Mouse (Mus musculus) right cerebral cortex, postnatal 10 days (tissue): ENCODE measurements around the gene Phf13.

Source experiments
- DNase-seq, 2 experiments: peaks; one replicate each; pipeline ENCODE4 v3.0.0; 2021; ENCODE audit warnings: low spot score in 2 of 2

Gene Phf13

DNA sequence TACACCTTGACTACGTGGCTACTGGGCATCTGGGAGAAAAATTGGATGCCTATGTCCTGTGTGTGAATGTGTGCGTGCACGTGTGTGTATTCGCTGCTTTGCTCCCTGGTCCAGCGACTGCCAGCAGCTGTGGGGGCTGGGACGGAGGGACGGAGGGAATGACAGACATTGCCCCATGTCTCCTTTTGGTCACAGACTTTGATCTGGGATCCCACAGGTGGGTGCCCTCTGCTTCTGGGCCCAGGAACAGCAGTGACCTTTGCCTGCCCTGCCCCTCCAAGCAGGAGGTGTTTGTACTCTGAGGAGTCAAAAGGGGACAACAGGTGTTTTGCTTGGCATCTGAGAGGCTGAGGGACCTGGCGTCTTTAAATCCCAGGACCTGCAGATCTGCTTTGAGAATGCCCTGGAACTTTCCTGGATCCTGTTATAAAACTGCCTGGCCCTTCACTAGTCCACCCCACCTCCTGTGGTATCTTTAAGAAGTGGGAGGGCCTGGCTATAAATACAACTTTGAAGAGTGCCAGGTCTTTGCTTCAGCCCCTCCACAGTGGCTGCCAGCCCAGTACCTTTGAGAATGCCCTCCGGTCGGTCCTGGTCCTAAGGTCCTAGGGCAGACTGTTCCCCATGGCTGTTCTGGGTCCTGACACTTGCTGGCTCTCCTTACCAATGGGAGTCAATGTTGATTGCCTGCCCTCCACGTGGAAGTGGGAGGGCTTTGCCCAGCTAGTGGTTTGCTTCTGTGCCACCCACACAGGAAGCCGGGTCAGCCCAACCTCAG is 17.2 kb upstream of the Phf13 start:
- no peak for DNase-seq

- DNase-seq, result no peak
These were observed 16.1 kb upstream of the Phf13 start for GRCm38 (mm10) chr4:152012109-152012508.

- DNase-seq, result no peak
These were observed 15.2 kb upstream of the Phf13 start for GRCm38 (mm10) chr4:152011171-152011760.

- no peak for DNase-seq
These were observed 14.7 kb upstream of the Phf13 start for GRCm38 (mm10) chr4:152010707-152011134.

GRCm38 (mm10) chr4:152010091-152010706 is 14.1 kb upstream of the Phf13 start:
- DNase-seq, result no peak

DNA sequence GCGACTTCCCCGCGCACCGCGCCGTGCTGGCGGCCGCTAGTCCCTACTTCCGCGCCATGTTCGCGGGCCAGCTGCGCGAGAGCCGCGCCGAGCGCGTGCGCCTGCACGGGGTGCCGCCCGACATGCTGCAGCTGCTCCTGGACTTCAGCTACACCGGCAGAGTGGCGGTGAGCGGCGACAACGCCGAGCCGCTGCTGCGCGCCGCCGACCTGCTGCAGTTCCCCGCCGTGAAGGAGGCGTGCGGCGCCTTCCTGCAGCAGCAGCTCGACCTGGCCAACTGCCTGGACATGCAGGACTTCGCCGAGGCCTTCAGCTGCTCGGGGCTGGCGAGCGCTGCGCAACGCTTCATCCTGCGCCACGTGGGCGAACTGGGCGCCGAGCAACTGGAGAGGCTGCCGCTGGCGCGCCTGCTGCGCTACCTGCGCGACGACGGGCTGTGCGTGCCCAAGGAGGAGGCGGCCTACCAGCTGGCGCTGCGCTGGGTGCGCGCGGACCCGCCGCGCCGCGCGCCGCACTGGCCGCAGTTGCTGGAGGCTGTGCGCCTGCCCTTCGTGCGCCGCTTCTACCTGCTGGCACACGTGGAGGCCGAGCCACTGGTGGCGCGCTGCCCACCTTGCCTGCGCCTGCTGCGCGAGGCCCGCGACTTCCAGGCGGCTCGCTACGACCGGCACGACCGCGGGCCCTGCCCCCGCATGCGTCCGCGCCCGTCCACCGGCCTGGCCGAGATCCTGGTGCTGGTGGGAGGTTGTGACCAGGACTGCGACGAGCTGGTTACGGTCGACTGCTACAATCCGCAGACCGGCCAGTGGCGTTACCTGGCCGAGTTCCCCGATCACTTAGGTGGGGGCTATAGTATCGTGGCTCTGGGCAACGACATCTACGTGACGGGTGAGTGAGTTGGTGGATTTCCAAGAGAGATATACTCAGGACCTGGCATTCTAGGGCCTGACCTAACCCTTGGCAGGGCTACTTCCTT is 13.3 kb upstream of the Phf13 start:
- DNase-seq, result peak; percentile 84 to 87

DNA sequence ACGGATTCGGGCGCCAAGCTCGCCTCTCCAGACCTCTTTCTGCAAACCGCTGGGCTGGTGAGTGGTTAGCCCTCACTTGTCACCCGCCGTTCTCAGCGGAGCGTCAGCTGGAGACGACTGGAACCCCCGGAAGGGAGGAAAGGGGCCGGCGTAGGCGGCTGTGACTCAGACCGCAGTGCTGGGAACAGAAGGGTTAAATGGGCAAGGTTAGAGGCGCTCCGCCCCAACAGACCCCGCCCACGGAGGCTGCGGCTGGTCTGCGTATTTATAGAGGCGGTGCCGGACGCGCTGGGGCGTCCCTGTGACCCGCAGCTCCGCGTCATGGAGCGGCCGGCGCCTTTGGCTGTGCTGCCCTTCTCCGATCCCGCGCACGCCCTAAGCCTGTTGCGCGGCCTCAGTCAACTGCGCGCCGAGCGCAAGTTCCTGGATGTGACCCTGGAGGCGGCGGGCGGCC is 12.6 kb upstream of the Phf13 start, which contains the start of gene Klhl21:
Gene Klhl21, plus strand, starts transcription at position 182 of the 454 bp plus-strand sequence.
- DNase-seq, result peak; percentile 95

GRCm38 (mm10) chr4:152008148-152008500 is 12.1 kb upstream of the Phf13 start:
- no peak for DNase-seq

DNA sequence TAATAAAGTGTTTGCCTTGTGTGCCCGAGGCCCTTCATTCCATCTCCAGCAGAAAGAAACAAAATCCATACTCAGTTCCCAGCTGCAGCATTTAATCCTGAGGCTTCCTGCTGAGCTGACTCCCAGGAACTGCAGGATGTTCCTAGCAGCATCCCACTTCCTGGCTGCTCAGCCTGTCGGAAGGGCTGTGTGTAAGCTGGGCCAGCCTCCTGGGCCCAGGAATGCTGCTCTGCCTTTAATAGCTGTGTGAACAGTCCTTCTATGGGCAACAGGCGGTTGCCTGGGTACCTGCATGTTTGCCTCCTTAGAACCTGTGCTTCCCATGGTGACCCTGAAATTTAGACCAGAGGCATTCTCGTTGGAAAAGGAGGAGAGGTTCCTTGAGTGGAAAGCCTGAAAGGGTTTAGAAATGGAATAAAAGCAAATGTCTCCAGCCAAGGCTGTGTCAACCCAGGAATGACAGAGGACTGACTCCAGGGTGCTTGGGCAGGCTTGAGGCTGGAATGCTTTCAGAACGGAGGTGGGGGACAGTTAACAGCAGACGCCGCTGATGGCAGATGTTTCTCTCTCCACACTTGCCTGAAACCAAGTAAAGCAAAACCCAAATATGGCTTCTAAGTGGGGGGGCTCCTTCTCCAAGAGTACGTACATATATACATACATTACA is 11.6 kb upstream of the Phf13 start:
- no peak for DNase-seq

DNA sequence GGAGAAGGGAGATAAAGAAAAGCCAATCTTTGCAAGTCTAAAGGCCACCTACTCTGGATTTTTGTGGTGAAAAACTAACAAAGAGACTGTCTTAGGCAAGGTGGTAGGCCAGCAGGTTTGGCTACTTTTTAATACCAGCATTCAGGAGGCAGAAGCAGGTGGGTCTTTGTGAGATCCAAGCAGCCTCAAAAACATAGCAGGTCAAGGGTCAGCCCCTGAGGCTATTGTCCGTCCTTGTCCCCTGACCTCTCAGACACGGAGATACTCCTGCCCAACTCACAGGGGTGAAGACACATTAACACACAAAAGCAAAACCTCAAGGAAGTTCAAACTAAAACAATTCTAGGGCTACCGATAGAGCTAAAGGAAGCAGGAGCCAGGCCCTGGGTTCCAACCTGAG is 10.8 kb upstream of the Phf13 start:
- DNase-seq, result no peak

GRCm38 (mm10) chr4:152006137-152006536 is 10.1 kb upstream of the Phf13 start:
- no peak for DNase-seq

DNA sequence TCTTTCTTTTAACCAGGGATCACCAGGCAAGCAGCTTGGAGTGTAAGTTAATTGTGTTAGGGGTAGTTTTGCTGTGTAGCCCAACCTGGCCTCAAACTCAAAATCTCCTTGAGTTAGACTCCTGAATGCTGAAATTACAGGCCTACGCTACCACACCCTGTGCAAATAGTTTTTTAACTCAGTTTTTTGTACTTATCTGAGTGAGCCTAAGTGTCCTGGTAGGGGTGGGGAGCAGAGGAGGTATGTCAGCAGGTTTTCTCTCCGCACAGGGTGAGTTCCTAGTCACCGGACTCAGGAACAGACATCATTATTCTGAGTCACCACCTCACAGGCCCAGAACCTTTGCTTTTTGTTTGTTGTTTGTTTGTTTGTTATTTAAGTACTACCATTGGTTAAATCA is 6.0 kb upstream of the Phf13 start:
- no peak for DNase-seq

- DNase-seq, result no peak
These were observed 5.3 kb upstream of the Phf13 start for GRCm38 (mm10) chr4:152001335-152001734.

GRCm38 (mm10) chr4:152000906-152001305 is 4.8 kb upstream of the Phf13 start:
- no peak for DNase-seq

DNA sequence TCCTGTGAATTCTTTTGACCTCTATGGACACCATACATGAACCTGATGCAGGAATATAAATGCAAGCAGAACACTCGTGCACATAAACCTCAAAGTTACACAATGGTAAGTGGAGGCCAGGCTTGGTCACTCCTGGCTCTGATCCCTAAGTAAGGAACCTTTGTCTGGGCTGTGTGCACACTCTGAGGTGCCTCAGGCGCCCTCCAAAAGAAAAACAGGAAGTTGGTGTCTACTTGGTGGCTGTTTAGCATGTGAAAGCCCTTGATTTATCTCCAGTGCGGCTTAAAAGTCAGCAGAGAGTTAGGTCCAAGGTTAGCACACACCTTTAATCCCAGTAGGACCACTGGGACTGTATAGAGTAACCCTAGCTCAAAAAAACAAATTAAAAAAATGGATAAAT is 3.4 kb upstream of the Phf13 start:
- no peak for DNase-seq

GRCm38 (mm10) chr4:151997701-151998100 is 1.6 kb upstream of the Phf13 start:
- no peak for DNase-seq

GRCm38 (mm10) chr4:151996951-151997222 is 829 bp upstream of the Phf13 start:
- no peak for DNase-seq

DNA sequence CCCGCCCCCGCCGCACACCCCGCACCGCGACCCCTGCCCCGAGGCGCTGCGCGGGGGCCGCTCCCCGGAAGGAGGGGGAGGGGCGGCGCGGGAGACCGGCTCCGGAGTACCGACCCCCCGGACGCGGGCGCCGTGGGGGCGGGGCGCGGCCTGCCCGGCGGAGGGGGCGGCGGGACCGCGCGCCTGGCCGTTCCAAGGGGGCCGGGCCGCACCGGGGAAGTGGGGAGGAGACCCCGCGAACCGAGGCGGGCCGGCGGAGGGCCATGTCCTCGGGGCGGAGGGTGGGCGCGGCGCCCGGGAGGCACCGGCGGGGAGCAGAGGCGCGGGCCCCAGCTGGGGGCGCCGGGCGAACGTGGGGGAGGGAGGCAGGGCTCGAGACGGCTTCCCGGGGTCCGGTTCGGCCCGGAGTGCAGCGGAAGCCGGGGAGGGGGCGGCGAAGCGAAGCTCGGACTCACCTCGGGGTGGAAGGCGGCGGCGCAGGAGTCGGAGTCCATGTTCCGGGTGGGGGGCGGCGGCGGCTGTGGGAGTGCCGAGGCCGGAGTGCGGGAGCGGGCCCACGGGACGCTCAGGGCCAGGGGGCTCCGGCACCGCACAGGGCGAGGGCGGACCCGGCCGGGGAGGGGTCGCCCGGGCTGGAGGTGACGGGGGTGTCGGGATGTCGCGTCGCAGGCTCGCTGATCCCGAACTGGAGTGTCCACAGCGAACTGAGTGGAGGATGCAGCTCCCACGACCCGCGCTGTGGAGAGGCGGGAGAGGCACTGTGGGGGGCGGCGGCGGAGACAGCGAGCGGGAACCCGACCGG is 486 bp downstream of the Phf13 start:
- peak; percentile 71 to 73 for DNase-seq

- DNase-seq, result no peak
These were observed 1.6 kb downstream of the Phf13 start for GRCm38 (mm10) chr4:151994228-151995171.
